Mouse (Mus musculus) CH12.LX (cell line): ENCODE data around the gene B3galt4. TPM values are rescaled to one million over a fixed set of nuclear protein-coding genes. Genes with fewer than 3 reads are reported as not detected.

Source experiments
- DNase-seq: peaks from one replicate; pipeline ENCODE4 v3.0.0-alpha.2; 2013; ENCODE audit errors: extremely low read depth
- H3K27ac ChIP-seq: 2 replicates; pipeline ENCODE4 v1.5.1; 2012; ENCODE audit warnings: low read depth, mild to moderate bottlenecking, control low read depth, moderate library complexity; ENCODE audit not compliant: insufficient read depth
- H3K27me3 ChIP-seq: replicated peaks from 2 replicates; pipeline ENCODE3; 2012; ENCODE audit warnings: inconsistent platforms
- H3K36me3 ChIP-seq, 2 experiments: replicated peaks in 1 of 2; 2 replicates each; pipeline versions ENCODE3 to v1.6.1; 2012; ENCODE audit warnings: inconsistent platforms in 1 of 2, low read length in 1 of 2, mild to moderate bottlenecking in 1 of 2, mixed read lengths in 1 of 2, moderate library complexity in 1 of 2; ENCODE audit not compliant: control insufficient read depth in 1 of 2, insufficient read depth in 1 of 2
- H3K4me1 ChIP-seq, 2 experiments: 2 replicates each; pipeline ENCODE4 v1.6.1; 2012; ENCODE audit warnings: inconsistent platforms in 1 of 2, moderate library complexity in 1 of 2; ENCODE audit not compliant: insufficient read depth in 2 of 2, control insufficient read depth in 1 of 2
- H3K4me2 ChIP-seq: 2 replicates; pipeline ENCODE4 v1.6.1; 2012; ENCODE audit warnings: low read depth, mild to moderate bottlenecking, control low read depth; ENCODE audit not compliant: poor library complexity, insufficient read depth, severe bottlenecking
- H3K4me3 ChIP-seq, 3 experiments: fragments of 150-350 bp in 1 of 3; sonication (generic) in 1 of 3; replicated peaks in 1 of 3; 2 replicates each; pipeline versions ENCODE3 to v1.5.1; 2011 to 2012; ENCODE audit warnings: low read depth in 2 of 3, low read length in 2 of 3, mild to moderate bottlenecking in 2 of 3, moderate library complexity in 2 of 3, control low read depth in 1 of 3, improper control_type of control experiment in 1 of 3, inconsistent platforms in 1 of 3, mixed read lengths in 1 of 3; ENCODE audit not compliant: poor library complexity in 1 of 3
- H3K79me2 ChIP-seq: replicated peaks from 2 replicates; pipeline ENCODE4 v1.6.1; 2012; ENCODE audit warnings: mild to moderate bottlenecking, moderate library complexity; ENCODE audit not compliant: control insufficient read depth, poor library complexity, insufficient read depth, severe bottlenecking; ENCODE audit errors: extremely low read depth
- H3K9ac ChIP-seq: 2 replicates; pipeline ENCODE4 v1.6.1; 2012; ENCODE audit warnings: low read depth, mild to moderate bottlenecking, control low read depth, moderate library complexity; ENCODE audit not compliant: insufficient read depth
- H3K9me3 ChIP-seq: replicated peaks from 2 replicates; pipeline ENCODE3; 2012; ENCODE audit warnings: low read length, inconsistent platforms, mixed read lengths
- BHLHE40 ChIP-seq: IDR thresholded peaks from 2 replicates; pipeline ENCODE4 v1.6.1; 2011; ENCODE audit warnings: mild to moderate bottlenecking, low read depth, low read length, improper control_type of control experiment
- CHD2 ChIP-seq: IDR thresholded peaks from 2 replicates; pipeline ENCODE4 v1.6.1; 2011; ENCODE audit warnings: low read length, improper control_type of control experiment
- CTCF ChIP-seq, 2 experiments: IDR thresholded peaks in 1 of 2; conservative IDR thresholded peaks in 1 of 2; 2 replicates each; pipeline ENCODE4 v1.5.1; 2011 to 2012; ENCODE audit warnings: low read depth in 2 of 2, low read length in 2 of 2, improper control_type of control experiment in 1 of 2, inconsistent platforms in 1 of 2, mild to moderate bottlenecking in 1 of 2, moderate library complexity in 1 of 2
- EP300 ChIP-seq: IDR thresholded peaks from 2 replicates; pipeline ENCODE4 v1.6.1; 2011; ENCODE audit warnings: low read length, improper control_type of control experiment
- GABPA ChIP-seq: IDR thresholded peaks from 2 replicates; pipeline ENCODE4 v1.6.1; 2012; ENCODE audit warnings: low read depth, low read length, improper control_type of control experiment, inconsistent platforms; ENCODE audit not compliant: insufficient replicate concordance
- JUN ChIP-seq: IDR thresholded peaks from 2 replicates; pipeline ENCODE4 v1.6.1; 2011; ENCODE audit warnings: low read depth, mild to moderate bottlenecking, low read length, improper control_type of control experiment, moderate library complexity; ENCODE audit not compliant: insufficient read depth
- KAT2A ChIP-seq: IDR thresholded peaks from 2 replicates; pipeline ENCODE4 v1.6.1; 2012; ENCODE audit warnings: low read length, improper control_type of control experiment, inconsistent platforms; ENCODE audit not compliant: insufficient replicate concordance
- MAFK ChIP-seq: IDR thresholded peaks from 2 replicates; pipeline ENCODE4 v1.6.1; 2011; ENCODE audit warnings: low read length, improper control_type of control experiment; ENCODE audit not compliant: insufficient replicate concordance
- MAZ ChIP-seq: IDR thresholded peaks from 2 replicates; pipeline ENCODE4 v1.6.1; 2012; ENCODE audit warnings: low read depth, mild to moderate bottlenecking, inconsistent platforms, low read length, improper control_type of control experiment, moderate library complexity
- MXI1 ChIP-seq: IDR thresholded peaks from 2 replicates; pipeline ENCODE4 v1.6.1; 2011; ENCODE audit warnings: mild to moderate bottlenecking, low read depth, low read length, improper control_type of control experiment
- MYC ChIP-seq: IDR thresholded peaks from 2 replicates; pipeline ENCODE4 v1.6.1; 2011; ENCODE audit warnings: low read depth, mild to moderate bottlenecking, improper control_type of control experiment, low read length
- NELFE ChIP-seq: IDR thresholded peaks from 2 replicates; pipeline ENCODE4 v1.6.1; 2011; ENCODE audit warnings: low read depth, low read length, improper control_type of control experiment
- PAX5 ChIP-seq: IDR thresholded peaks from 2 replicates; pipeline ENCODE4 v1.6.1; 2012; ENCODE audit warnings: low read length, inconsistent platforms, mixed read lengths
- RAD21 ChIP-seq: IDR thresholded peaks from 2 replicates; pipeline ENCODE4 v1.6.1; 2011; ENCODE audit warnings: low read depth, mild to moderate bottlenecking, low read length, improper control_type of control experiment, moderate library complexity
- SIN3A ChIP-seq: IDR thresholded peaks from 2 replicates; pipeline ENCODE4 v1.6.1; 2012; ENCODE audit warnings: low read length, improper control_type of control experiment, inconsistent platforms
- SMC3 ChIP-seq: IDR thresholded peaks from 2 replicates; pipeline ENCODE4 v1.6.1; 2011; ENCODE audit warnings: low read depth, low read length, improper control_type of control experiment
- TBP ChIP-seq: conservative IDR thresholded peaks from 2 replicates; pipeline ENCODE4 v1.6.1; 2011; ENCODE audit warnings: low read depth, low read length, improper control_type of control experiment
- TCF12 ChIP-seq: IDR thresholded peaks from 2 replicates; pipeline ENCODE4 v1.6.1; 2014; ENCODE audit warnings: low read depth, mild to moderate bottlenecking, inconsistent platforms, low read length, improper control_type of control experiment
- UBTF ChIP-seq: IDR thresholded peaks from 2 replicates; pipeline ENCODE4 v1.6.1; 2012; ENCODE audit warnings: low read depth, mild to moderate bottlenecking, inconsistent platforms, low read length, improper control_type of control experiment, moderate library complexity
- ZC3H11A ChIP-seq: IDR thresholded peaks from 2 replicates; pipeline ENCODE4 v1.6.1; 2012; ENCODE audit warnings: low read depth, mild to moderate bottlenecking, inconsistent platforms, low read length, improper control_type of control experiment
- ZKSCAN1 ChIP-seq: IDR thresholded peaks from 2 replicates; pipeline ENCODE4 v1.6.1; 2012; ENCODE audit warnings: low read depth, inconsistent platforms, low read length, improper control_type of control experiment, borderline replicate concordance
- ZMIZ1 ChIP-seq: IDR thresholded peaks from 2 replicates; pipeline ENCODE4 v1.6.1; 2012; ENCODE audit warnings: low read depth, mild to moderate bottlenecking, inconsistent platforms, low read length, improper control_type of control experiment
- ZNF384 ChIP-seq: IDR thresholded peaks from 2 replicates; pipeline ENCODE4 v1.6.1; 2012; ENCODE audit warnings: low read depth, low read length, improper control_type of control experiment, inconsistent platforms
- dilution Hi-C: fragments of 300-500 bp; cut with MboI; formaldehyde crosslinking; loops from 2 replicates; pipeline ENCODE4 v1.14.3; 2020; ENCODE audit warnings: low sequenced_read_pairs; ENCODE audit not compliant: extremely low pct_unique_long_range_greater_than_20kb, extremely low pct_ligation_motif_present
- in situ Hi-C: fragments of 300-500 bp; cut with MboI; formaldehyde crosslinking; loops from 3 replicates; pipeline ENCODE4 v1.14.3; 2019; ENCODE audit warnings: low sequenced_read_pairs, low pct_ligation_motif_present, low pct_unique_long_range_greater_than_20kb, mixed read lengths
- polyA plus RNA-seq: library from polyadenylated mRNA; unstranded; fragments of >175 nt; gene quantifications from 2 replicates; pipeline ENCODE4 v1.2.1, GENCODE M21; 2012; ENCODE audit warnings: low read depth; ENCODE audit not compliant: insufficient read length
- total RNA-seq, 2 experiments: library from RNA; depleted of rRNA; stranded (reverse); fragments of 300-350 nt in 1 of 2; fragments of >200 nt in 1 of 2; gene quantifications; 2 replicates each; pipeline ENCODE4 v1.2.3; 2012 to 2014

B3galt4 gene
- total and polyA plus RNA-seq, 3 experiments = 3.7 to 6.2 (median 5.2) TPM

- Histone ChIP-seq H3K9ac (no peak overlapping the region), H3K4me1 (peaks cover 8 to 29% of the 10 kb centered on the region in 2 experiments), H3K79me2 (peaks cover 13% of the 10 kb centered on the region), H3K36me3 (peaks cover 31 to 70% of the 10 kb centered on the region in 2 experiments), H3K4me3 (no peak overlapping the region), H3K27ac (no peak overlapping the region), H3K4me2 (no peak overlapping the region), H3K9me3 (no peaks in the 10 kb centered on the region), H3K27me3 (no peaks in the 10 kb centered on the region)
- TF ChIP-seq CTCF (conservative IDR thresholded peaks at IDR 0.05 in 1 of 2, IDR thresholded peaks at IDR 0.05 in 1 of 2; ENCODE audit: low read depth in 2 of 2, low read length in 2 of 2) (no peak), ZC3H11A (no peak), RAD21 (no peak), MAFK (no peak), JUN (no peak), TCF12 (no peak), SIN3A (no peak), BHLHE40 (no peak), MXI1 (no peak), EP300 (no peak), SMC3 (no peak), GABPA (no peak), KAT2A (no peak), ZNF384 (no peak)
- dilution Hi-C loops = no loop called here
- no peak for DNase-seq
- in situ Hi-C loops = no loop called here
Observed at GRCm38 (mm10) chr17:33935422-33936055, 15.7 kb downstream of the B3galt4 start.

- no peak overlapping the region for H3K9ac ChIP-seq
- peaks cover 32 to 69% of the 10 kb centered on the region in 2 experiments for H3K36me3 ChIP-seq
Observed at GRCm38 (mm10) chr17:33932970-33933369, 18.3 kb downstream of the B3galt4 start.

More at GRCm38 (mm10) chr17:33932970-33933369, 18.3 kb downstream of the B3galt4 start:
- 0 out of 2 replicates have a peak, but pooled peaks cover 2% of the 10 kb centered on the region for H3K79me2 ChIP-seq
- peaks cover 4 to 23% of the 10 kb centered on the region in 2 experiments for H3K4me1 ChIP-seq
- H3K9me3 ChIP-seq = no peaks in the 10 kb centered on the region
- H3K4me2 ChIP-seq = no peak overlapping the region
- in situ Hi-C loops (no loop called here), dilution Hi-C loops (no loop called here)
- H3K27me3 ChIP-seq = no peaks in the 10 kb centered on the region
- DNase-seq = no peak
- no peak overlapping the region for H3K27ac ChIP-seq
- TF ChIP-seq UBTF (no peak), TBP (no peak), TCF12 (no peak), ZC3H11A (no peak), PAX5 (no peak), KAT2A (no peak), ZNF384 (no peak), CHD2 (no peak), ZKSCAN1 (no peak), SIN3A (no peak), JUN (no peak), ZMIZ1 (no peak), GABPA (no peak), BHLHE40 (no peak), MYC (no peak), MAZ (no peak), MXI1 (no peak), NELFE (no peak)
- H3K4me3 ChIP-seq = no peak overlapping the region
